Mouse (Mus musculus) CD8-positive naive resting alpha-beta T cell, adult 2 months (primary cell): ENCODE data around the gene Fbln1.

ENCODE experiments used
- DNase-seq, 2 experiments: peaks; one replicate each; pipeline ENCODE4 v3.0.0; 2022; ENCODE audit warnings: low read depth in 2 of 2, low spot score in 2 of 2

Fbln1 gene

DNA sequence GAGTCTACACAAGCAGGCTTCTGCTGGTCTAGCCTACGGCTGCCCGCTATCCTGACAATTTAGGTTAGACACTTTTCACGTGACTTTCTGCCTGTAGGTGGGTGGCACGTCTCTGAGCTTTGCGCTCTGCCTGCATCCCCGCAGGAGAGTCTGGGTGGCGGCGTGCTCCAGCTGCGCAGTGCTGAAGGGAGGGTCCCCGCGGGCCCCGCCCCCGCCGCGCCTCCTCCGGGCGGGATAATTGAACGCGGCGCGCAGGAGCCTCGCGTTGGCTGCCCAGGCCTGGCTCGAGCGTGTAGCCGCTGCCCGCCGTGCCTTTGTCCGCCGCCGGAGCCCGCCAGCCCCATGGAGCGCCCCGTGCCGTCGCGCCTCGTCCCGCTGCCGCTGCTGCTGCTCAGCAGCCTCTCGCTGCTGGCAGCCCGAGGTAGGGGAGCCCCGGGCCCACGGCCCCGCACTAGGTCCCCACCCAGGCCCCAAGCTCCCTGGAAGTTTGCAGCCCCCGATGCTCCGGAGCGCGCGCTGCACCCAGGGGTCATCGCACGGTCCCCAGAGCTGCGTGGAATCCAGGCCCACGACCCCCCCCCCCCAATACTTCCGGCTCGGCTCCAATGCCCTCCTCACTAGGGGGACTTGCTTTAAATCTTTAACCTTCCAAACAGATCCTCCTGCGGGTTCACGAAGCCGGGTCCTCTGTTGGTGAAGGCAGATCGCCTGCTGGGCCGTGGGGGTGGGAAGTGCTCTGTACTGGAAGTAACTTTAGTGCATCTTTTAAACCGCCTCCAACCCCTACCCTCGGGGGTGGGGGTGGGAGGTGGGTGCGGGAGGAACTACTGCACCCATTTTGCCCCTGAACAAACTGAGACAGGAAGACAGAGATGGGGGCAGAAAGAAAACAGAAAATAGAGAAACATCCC, at the start of gene Fbln1:
Gene Fbln1 (plus strand): TSS at position 158 of the 911 bp plus-strand sequence.
- DNase-seq: peak; percentile 14

- no peak for DNase-seq
These were observed 49.6 kb upstream of the Fbln1 start for GRCm38 (mm10) chr15:85156198-85156597.

- no peak for DNase-seq
These were observed 44.3 kb upstream of the Fbln1 start for GRCm38 (mm10) chr15:85161416-85161815.

DNA sequence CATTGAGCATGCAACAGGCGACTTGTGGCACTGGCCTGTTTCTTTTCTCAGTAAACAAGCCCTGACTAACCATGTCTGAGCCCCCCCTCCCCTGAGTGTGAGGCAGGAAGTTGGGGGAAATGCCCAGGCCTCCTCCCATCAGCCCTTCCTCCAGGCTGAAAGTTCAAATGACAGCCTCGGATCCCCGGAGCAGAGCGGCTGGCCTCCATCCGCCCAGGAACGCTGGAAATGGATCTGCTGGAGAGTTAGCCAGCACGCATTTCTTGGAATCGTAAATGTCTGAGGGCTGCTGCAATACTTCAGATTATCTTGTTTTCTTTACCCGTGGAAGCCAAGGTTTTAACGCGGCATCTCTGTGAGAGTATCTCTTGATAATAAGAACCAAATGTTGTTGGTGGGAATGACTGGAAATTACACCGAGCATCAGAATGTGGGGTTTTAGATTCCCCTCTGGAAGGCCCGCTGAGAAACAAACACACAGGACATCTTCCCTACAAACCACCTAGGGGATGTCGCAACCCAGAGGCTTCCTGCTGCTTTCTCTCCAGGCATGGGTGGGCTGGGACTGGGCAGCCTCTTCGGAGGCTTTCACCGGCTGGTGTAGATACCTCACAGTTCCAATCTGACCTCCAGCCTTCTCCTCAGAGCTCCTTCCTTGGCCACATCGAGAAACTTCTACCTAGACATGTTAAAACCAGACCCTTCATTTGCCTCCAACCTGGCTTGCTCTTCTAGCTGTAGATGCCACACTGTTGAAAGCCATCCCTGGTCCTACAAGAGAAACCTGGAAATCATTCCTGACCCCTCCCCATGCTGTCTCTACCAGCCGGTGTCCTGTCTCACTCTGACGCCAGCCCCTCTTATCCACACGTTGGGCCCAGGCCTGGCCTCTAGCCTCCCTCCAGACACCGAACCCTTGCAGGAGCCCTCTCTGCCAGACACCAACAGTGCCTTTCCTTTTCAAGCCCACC, 42.8 kb upstream of the Fbln1 start:
- DNase-seq: no peak

- no peak for DNase-seq
These were observed 39.3 kb upstream of the Fbln1 start for GRCm38 (mm10) chr15:85166433-85166933.

GRCm38 (mm10) chr15:85167086-85167679, 38.6 kb upstream of the Fbln1 start:
- no peak for DNase-seq

GRCm38 (mm10) chr15:85172054-85172453, 33.7 kb upstream of the Fbln1 start:
- no peak for DNase-seq

DNA sequence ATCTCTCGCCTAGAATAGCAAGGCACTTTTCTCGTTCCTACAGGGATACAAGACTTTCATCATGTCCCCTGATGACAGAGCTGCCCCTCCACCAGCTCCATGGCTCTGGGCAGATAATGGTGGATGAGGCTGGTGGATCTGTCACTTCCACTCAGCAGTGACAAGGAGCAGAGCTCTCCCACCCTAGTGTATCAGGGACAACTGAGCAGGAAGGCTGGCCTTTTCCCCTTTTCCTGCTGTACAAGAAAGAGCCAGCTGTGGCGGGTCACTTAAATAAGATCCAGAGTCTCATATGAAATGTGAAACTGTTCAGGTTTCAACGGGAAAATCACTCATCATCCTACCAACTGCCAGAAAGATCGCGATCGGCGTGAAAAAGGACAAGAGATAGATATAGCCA, 32.3 kb upstream of the Fbln1 start:
- no peak for DNase-seq

DNA sequence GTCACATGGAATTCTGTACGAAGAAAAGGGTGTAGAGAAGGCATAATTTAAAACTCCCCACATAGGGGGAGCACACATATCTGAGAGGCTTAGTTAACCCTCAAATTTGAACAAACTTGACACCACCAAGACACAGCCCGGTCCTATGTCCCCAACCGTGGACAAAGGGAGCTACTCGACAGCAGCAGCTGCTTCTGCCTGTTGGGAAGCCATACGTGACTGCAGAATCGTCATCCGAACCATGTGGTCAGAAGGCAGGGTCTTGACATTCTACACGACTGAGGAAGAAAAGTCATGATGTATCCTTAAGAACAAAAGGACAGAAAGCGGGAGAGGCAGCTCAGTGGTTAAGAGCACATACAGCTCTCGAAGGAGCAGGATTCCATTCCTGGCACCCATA, 31.7 kb upstream of the Fbln1 start:
- no peak for DNase-seq

DNA sequence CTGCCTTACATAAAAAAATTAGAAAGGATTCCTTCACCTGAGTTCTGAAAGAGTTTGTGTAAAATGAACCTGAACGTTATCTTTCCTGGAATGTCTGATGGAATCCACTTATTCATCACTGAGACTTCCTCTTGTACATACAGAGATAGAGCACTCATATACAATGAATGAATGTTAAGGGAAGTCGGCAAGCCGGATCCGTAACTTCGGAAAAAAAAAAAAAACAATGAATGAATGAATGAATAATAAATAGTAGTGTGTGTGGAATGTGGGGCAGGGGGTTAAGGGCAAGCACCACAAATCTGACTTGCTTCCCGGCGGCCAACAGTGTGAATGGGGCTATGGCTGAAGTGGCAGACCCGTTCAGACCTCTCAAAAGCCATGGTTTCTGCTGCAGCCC, 28.2 kb upstream of the Fbln1 start:
- DNase-seq: peak; percentile 5 to 34

- no peak for DNase-seq
These were observed 27.6 kb upstream of the Fbln1 start for GRCm38 (mm10) chr15:85178172-85178571.

DNA sequence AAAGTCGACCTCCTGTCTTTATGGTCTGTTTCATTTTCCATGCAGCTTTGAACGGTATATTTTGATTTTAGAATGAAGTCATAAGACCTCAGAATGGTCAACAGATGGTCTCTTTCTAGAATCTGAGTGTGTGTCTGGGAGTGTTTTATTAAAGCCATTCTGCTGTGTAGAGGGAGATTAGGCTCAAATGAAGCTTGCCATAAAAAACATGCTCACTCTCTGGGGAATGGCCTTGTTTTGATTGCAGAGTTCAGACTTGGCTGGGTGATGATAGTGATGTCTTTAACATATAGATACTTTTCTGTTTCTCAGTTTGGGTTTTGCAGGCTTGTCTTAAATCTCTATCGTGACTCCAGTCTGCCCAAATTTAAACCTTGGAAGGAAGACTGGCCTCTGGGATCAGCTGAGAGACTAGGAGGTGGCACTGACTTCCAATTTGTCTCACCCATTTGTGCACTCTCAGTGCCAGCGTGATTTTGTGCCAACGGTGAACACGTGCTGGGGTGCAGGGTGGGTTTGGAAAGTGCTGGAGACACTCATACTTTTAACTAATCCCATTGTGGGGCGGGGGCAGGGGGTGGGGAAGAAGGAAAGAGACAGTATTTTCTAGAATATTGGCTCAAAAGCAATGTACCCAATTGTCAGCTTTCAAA, 26.1 kb upstream of the Fbln1 start:
- no peak for DNase-seq

DNA sequence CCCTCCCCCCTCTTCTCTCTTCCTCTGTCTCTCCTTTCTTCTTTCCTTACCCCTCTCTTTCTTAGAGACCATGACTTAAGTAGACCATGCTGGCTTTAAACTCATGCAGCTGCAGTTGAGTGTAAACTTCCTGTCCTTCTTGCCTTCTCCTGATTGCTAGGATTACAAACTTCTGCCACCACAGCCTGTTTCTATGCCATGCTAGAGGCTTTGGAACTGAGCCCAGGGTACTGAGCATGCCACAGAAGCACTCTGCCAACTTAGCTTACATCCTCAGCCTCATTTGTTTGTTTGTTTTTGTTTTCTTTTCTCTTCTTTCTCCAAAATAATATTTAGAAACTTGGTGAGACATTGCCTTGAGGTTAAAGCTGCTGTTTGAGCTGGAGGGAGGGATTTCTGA, 25.4 kb upstream of the Fbln1 start:
- no peak for DNase-seq

GRCm38 (mm10) chr15:85182063-85182462, 23.7 kb upstream of the Fbln1 start:
- DNase-seq: no peak

DNA sequence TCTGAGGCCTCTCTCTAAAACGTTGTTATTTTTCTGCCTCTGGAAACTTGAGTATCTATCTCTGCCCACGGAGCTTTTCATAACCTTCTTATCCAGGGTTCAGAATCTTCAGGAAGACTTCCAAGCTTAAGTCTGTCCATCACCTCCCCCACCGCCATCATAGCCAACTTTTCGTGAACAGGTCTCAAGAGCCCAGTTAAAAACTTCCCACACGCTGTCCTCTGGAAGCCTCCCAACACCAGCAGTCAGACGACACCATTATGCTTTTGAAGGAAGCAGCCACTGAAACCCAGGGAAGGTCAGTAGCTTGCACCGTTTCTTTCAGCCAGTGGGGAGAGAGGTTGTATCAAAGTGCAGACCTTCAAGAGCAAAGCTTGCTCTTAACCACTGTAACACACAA, 18.8 kb upstream of the Fbln1 start:
- DNase-seq: no peak

DNA sequence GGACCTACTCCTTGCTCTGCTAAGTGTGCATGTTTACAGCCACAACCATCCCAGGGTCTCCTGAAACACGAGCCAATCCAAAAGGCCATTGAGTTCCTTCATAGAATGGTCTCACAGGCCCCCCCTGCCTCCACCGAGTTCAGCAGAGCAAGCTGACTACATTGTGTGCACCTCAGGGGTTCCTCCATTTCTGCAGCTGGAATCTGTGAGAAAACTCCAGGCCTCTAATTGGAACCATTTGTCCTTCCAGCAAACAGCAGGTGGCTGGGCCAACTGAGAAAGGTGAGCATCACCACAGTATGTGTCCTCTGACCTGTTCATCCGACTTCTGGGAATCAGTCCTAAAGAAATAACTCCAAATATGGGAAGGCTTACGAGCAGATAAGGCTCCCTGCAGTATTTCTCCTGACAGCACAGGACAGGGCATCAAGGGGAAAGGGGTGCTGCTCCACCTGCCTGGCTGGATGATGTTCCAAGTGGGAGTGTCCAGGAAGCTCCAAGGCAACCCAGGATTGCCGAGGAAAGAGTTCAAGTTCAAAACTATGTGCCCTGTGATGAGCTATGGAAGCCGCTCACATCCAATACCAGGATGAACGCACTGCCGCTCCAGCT, 17.5 kb upstream of the Fbln1 start:
- no peak for DNase-seq

DNA sequence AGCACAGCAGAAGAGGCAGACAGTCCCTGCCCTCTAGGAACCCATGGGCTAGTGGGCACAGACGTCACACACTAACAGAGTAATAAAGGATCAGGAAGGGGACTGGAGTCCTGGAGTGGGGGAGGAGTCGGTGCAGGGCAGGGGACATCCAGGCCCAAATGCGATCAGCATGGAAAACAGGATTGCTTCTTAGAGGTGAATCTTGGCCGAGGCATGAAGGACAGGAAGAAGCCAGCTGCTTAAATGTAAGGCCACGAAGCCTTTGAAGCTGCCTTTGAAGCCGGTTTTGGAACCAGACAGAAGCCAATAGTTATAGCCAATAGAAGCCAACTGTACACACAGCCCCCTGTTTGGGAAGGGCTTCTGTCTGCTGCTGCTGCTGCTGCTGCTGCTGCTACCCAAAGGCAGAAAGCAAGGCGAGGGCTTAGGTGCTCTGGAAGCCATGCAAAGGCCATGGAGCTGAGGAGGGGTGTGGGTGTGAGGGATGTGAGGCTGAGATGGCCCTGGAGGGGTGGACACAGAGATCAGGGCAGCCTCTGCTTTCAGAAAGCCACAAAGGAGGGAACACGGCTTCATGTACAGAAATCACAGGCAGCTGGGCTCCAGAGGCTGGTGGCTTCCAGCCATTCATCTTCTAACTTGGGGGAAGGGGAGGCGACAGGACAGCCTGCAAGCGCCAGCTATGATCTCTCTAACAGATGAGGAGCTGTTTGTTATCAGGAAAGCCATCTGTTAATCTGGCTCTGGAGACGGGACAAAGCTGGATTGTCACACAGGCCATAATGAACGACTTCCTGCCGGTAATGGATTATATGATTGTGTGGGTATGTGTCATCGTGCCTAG, 5.1 kb upstream of the Fbln1 start:
- no peak for DNase-seq

- no peak for DNase-seq
These were observed 3.5 kb upstream of the Fbln1 start for GRCm38 (mm10) chr15:85202199-85202598.

DNA sequence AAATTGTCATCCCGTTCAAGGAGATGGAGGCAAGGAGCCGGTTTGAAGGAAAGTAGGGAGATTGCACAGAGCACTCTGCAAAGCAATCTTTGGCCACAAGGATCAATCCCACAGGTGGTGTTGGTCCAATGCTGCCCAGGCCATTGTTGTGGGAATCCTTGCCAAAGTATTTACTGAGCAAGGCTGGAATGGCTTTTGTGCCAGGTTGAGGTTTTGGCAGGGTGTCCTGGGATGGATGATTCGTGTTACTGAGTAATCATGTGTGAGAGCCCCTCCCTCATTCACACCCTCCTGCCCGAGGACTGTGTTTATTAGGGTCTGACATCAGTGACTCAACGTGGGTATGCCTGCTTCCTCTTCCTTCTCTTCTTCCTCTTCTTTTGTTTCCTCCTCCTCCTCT, 3.0 kb upstream of the Fbln1 start:
- no peak for DNase-seq
